Mouse (Mus musculus) MEL (cell line): ENCODE measurements around the gene Notch2. TPM values are rescaled to one million over a fixed set of nuclear protein-coding genes. Genes with fewer than 3 reads are reported as not detected.

Experiments used
- DNase-seq: peaks from one replicate; pipeline ENCODE4 v3.0.0; 2011; ENCODE audit warnings: low read depth, low spot score
- H3K27ac ChIP-seq: 2 replicates; pipeline ENCODE4 v1.5.1; 2012; ENCODE audit warnings: low read depth, mild to moderate bottlenecking, control low read depth, low read length, moderate library complexity; ENCODE audit not compliant: control insufficient read depth
- H3K27me3 ChIP-seq, 2 experiments: fragments of 150-350 bp in 1 of 2; sonication (generic) in 1 of 2; 2 replicates each; pipeline ENCODE4 v1.6.1; 2012; ENCODE audit warnings: low read length in 2 of 2, mild to moderate bottlenecking in 2 of 2, improper control_type of control experiment in 1 of 2, moderate library complexity in 1 of 2; ENCODE audit not compliant: insufficient read depth in 2 of 2, control insufficient read depth in 1 of 2
- H3K36me3 ChIP-seq, 2 experiments: 2 replicates each; pipeline ENCODE4 v1.6.1; 2012 to 2014; ENCODE audit warnings: low read length in 2 of 2, improper control_type of control experiment in 1 of 2, inconsistent platforms in 1 of 2, mild to moderate bottlenecking in 1 of 2; ENCODE audit not compliant: insufficient read depth in 2 of 2, control insufficient read depth in 1 of 2
- H3K4me1 ChIP-seq, 2 experiments: fragments of 150-350 bp in 1 of 2; sonication (generic) in 1 of 2; 2 replicates each; pipeline ENCODE4 v1.6.1; 2012; ENCODE audit warnings: low read length in 2 of 2, improper control_type of control experiment in 1 of 2, mild to moderate bottlenecking in 1 of 2; ENCODE audit not compliant: insufficient read depth in 2 of 2, control insufficient read depth in 1 of 2
- H3K4me3 ChIP-seq, 2 experiments: fragments of 150-350 bp in 1 of 2; sonication (generic) in 1 of 2; 2 replicates each; pipeline ENCODE4 v1.5.1; 2012; ENCODE audit warnings: low read depth in 2 of 2, low read length in 2 of 2, mild to moderate bottlenecking in 2 of 2, moderate library complexity in 2 of 2, control low read depth in 1 of 2, improper control_type of control experiment in 1 of 2; ENCODE audit not compliant: control insufficient read depth in 1 of 2, insufficient read depth in 1 of 2
- H3K79me2 ChIP-seq: 2 replicates; pipeline ENCODE4 v1.6.1; 2012; ENCODE audit warnings: mild to moderate bottlenecking, low read length, moderate library complexity; ENCODE audit not compliant: control insufficient read depth, poor library complexity, insufficient read depth
- H3K9ac ChIP-seq: 2 replicates; pipeline ENCODE4 v1.6.1; 2012; ENCODE audit warnings: low read depth, mild to moderate bottlenecking, control low read depth, low read length, moderate library complexity; ENCODE audit not compliant: control insufficient read depth, poor library complexity, severe bottlenecking
- H3K9me3 ChIP-seq: fragments of 150-350 bp; sonication (generic); replicated peaks from 2 replicates; pipeline ENCODE4 v1.6.1; 2012; ENCODE audit warnings: mild to moderate bottlenecking, low read length, improper control_type of control experiment, moderate library complexity; ENCODE audit not compliant: insufficient read depth
- BHLHE40 ChIP-seq: IDR thresholded peaks from 2 replicates; pipeline ENCODE4 v1.6.1; 2012; ENCODE audit warnings: low read depth, mild to moderate bottlenecking, inconsistent platforms, low read length, improper control_type of control experiment, borderline replicate concordance
- CHD1 ChIP-seq: IDR thresholded peaks from 2 replicates; pipeline ENCODE4 v1.6.1; 2012; ENCODE audit warnings: low read depth, mild to moderate bottlenecking, inconsistent platforms, low read length, improper control_type of control experiment
- CHD2 ChIP-seq: IDR thresholded peaks from 2 replicates; pipeline ENCODE4 v1.6.1; 2011; ENCODE audit warnings: low read length, improper control_type of control experiment
- E2F4 ChIP-seq: IDR thresholded peaks from 2 replicates; pipeline ENCODE4 v1.6.1; 2011; ENCODE audit warnings: low read depth, low read length, improper control_type of control experiment, borderline replicate concordance
- ELF1 ChIP-seq: IDR thresholded peaks from 2 replicates; pipeline ENCODE4 v1.6.1; 2014; ENCODE audit warnings: low read depth, mild to moderate bottlenecking, inconsistent platforms, low read length, improper control_type of control experiment, moderate library complexity
- HCFC1 ChIP-seq: IDR thresholded peaks from 2 replicates; pipeline ENCODE4 v1.6.1; 2012; ENCODE audit warnings: low read depth, mild to moderate bottlenecking, inconsistent platforms, low read length, improper control_type of control experiment, moderate library complexity
- KAT2A ChIP-seq: conservative IDR thresholded peaks from 2 replicates; pipeline ENCODE4 v1.6.1; 2012; ENCODE audit warnings: low read depth, low read length, improper control_type of control experiment, inconsistent platforms
- MAFK ChIP-seq: IDR thresholded peaks from 2 replicates; pipeline ENCODE4 v1.6.1; 2011; ENCODE audit warnings: low read depth, mild to moderate bottlenecking, low read length, improper control_type of control experiment, borderline replicate concordance
- MAX ChIP-seq: IDR thresholded peaks from 2 replicates; pipeline ENCODE4 v1.6.1; 2011; ENCODE audit warnings: low read length, improper control_type of control experiment
- MEF2A ChIP-seq: IDR thresholded peaks from 2 replicates; pipeline ENCODE4 v1.6.1; 2014; ENCODE audit warnings: low read depth, mild to moderate bottlenecking, inconsistent platforms, low read length, improper control_type of control experiment; ENCODE audit not compliant: poor library complexity, insufficient replicate concordance, severe bottlenecking; ENCODE audit errors: extremely low read depth
- MYB ChIP-seq: IDR thresholded peaks from 2 replicates; pipeline ENCODE4 v1.6.1; 2011; ENCODE audit warnings: mild to moderate bottlenecking, low read depth, low read length, improper control_type of control experiment
- SIN3A ChIP-seq: IDR thresholded peaks from 2 replicates; pipeline ENCODE4 v1.6.1; 2012; ENCODE audit warnings: low read length, improper control_type of control experiment, inconsistent platforms
- TAL1 ChIP-seq: IDR thresholded peaks from 2 replicates; pipeline ENCODE4 v1.6.1; 2012; ENCODE audit warnings: mild to moderate bottlenecking, inconsistent platforms, low read length, moderate library complexity, mixed read lengths
- TBP ChIP-seq: IDR thresholded peaks from 2 replicates; pipeline ENCODE4 v1.8.0; 2011; ENCODE audit warnings: low read depth, low read length, improper control_type of control experiment
- TCF12 ChIP-seq: IDR thresholded peaks from 2 replicates; pipeline ENCODE4 v1.6.1; 2014; ENCODE audit warnings: low read depth, mild to moderate bottlenecking, inconsistent platforms, low read length, improper control_type of control experiment, moderate library complexity
- UBTF ChIP-seq: IDR thresholded peaks from 2 replicates; pipeline ENCODE4 v1.6.1; 2012; ENCODE audit warnings: low read depth, mild to moderate bottlenecking, inconsistent platforms, low read length, improper control_type of control experiment, moderate library complexity, borderline replicate concordance; ENCODE audit not compliant: insufficient read depth
- USF1 ChIP-seq: IDR thresholded peaks from 2 replicates; pipeline ENCODE4 v1.6.1; 2014; ENCODE audit warnings: low read depth, mild to moderate bottlenecking, inconsistent platforms, low read length, improper control_type of control experiment, moderate library complexity
- ZKSCAN1 ChIP-seq: IDR thresholded peaks from 2 replicates; pipeline ENCODE4 v1.6.1; 2012; ENCODE audit warnings: low read depth, mild to moderate bottlenecking, inconsistent platforms, low read length, improper control_type of control experiment, moderate library complexity
- ZNF384 ChIP-seq: IDR thresholded peaks from 2 replicates; pipeline ENCODE4 v1.6.1; 2012; ENCODE audit warnings: low read depth, mild to moderate bottlenecking, inconsistent platforms, low read length, improper control_type of control experiment
- polyA plus RNA-seq, 2 experiments: library from polyadenylated mRNA; stranded (reverse) in 1 of 2; unstranded in 1 of 2; fragments of >175 nt in 1 of 2; fragments of >200 nt in 1 of 2; gene quantifications; 2 replicates each; pipeline versions ENCODE4 v1.2.1 to v1.2.4; 2012; ENCODE audit warnings: low replicate concordance in 2 of 2, low read depth in 1 of 2; ENCODE audit not compliant: insufficient read length in 2 of 2, insufficient read depth in 1 of 2, missing spikeins in 1 of 2
- total RNA-seq: library from RNA; depleted of rRNA; stranded (reverse); fragments of 300-350 nt; gene quantifications from 2 replicates; pipeline ENCODE4 v1.2.3, GENCODE M21; 2012

The Notch2 gene
- total and polyA plus RNA-seq, 3 experiments: 16.2 to 36.6 (median 16.6) TPM

- Histone ChIP-seq H3K9me3 (no peaks in the 10 kb centered on the region), H3K9ac (no peak overlapping the region), H3K4me1 (peaks cover 10 to 17% of the 10 kb centered on the region in 2 experiments), H3K27me3 (no peaks in the 10 kb centered on the region), H3K27ac (no peak overlapping the region)
- no peak for DNase-seq
- TF ChIP-seq USF1 (no peak), E2F4 (no peak)
- TF ChIP-seq, all 39 proteins: peak for 0
- H3K4me3 ChIP-seq: no peak overlapping the region
- peaks cover 2% of the 10 kb centered on the region; the same call in 1 of the 2 replicates for H3K79me2 ChIP-seq
- H3K36me3 ChIP-seq: peaks cover 5 to 19% of the 10 kb centered on the region in 2 experiments
Measured at GRCm38 (mm10) chr3:98069161-98069560, 55.8 kb downstream of the Notch2 start.

GRCm38 (mm10) chr3:98069856-98070255 is 56.5 kb downstream of the Notch2 start:
- Histone ChIP-seq H3K4me3 (no peak overlapping the region), H3K9ac (no peak overlapping the region), H3K9me3 (no peaks in the 10 kb centered on the region), H3K79me2 (no peaks in the 10 kb centered on the region; the same call in 1 of the 2 replicates), H3K4me1 (peaks cover 4 to 12% of the 10 kb centered on the region in 2 experiments), H3K36me3 (peaks cover 5 to 12% of the 10 kb centered on the region in 2 experiments), H3K27ac (no peak overlapping the region), H3K27me3 (no peaks in the 10 kb centered on the region)
- TF ChIP-seq ELF1 (no peak), SIN3A (no peak), UBTF (no peak), CHD1 (no peak), CHD2 (no peak), ZKSCAN1 (no peak), MAFK (no peak), KAT2A (no peak), TAL1 (no peak), TCF12 (no peak), TBP (no peak), MAX (no peak), MYB (no peak), ZNF384 (no peak), BHLHE40 (no peak), HCFC1 (no peak), MEF2A (no peak)
- no peak for DNase-seq
